Mouse (Mus musculus) lung, embryonic 14.5 days (tissue): ENCODE measurements at regions not wholly inside any gene's neighbourhood (a gene's known extent, or its start where the extent isn't known, plus 50 kb on each side); places are given as distances from the start of the nearest gene placed in this dataset.
"Not testable (repeated sequence)": the region's sequence is repeated elsewhere in the genome, so short reads cannot be mapped to it uniquely, and the experiment has no call there.

ENCODE experiments used
- ATAC-seq: fragments of 200-750 bp; cut with Nextera tagmentation; 2 replicates; pipeline ENCODE4 v1.8.0; 2017; ENCODE audit warnings: mild to moderate bottlenecking, moderate TSS enrichment, moderate library complexity; ENCODE audit not compliant: insufficient read depth
- DNase-seq: peaks from one replicate; pipeline ENCODE4 v3.0.0-alpha.2; 2015
- H3K27ac ChIP-seq: fragments of 300-500 bp; sonication (generic); 2 replicates; pipeline ENCODE4 v1.5.1; 2014; ENCODE audit warnings: low read depth, mild to moderate bottlenecking, moderate library complexity
- H3K27me3 ChIP-seq: fragments of 300-500 bp; sonication (generic); 2 replicates; pipeline ENCODE4 v1.6.1; 2014; ENCODE audit warnings: low read length, control low read depth; ENCODE audit not compliant: insufficient read depth
- H3K36me3 ChIP-seq: fragments of 300-500 bp; sonication (generic); 2 replicates; pipeline ENCODE4 v1.6.1; 2014; ENCODE audit warnings: control low read depth; ENCODE audit not compliant: insufficient read depth
- H3K4me1 ChIP-seq: fragments of 300-500 bp; sonication (generic); 2 replicates; pipeline ENCODE4 v1.6.1; 2014; ENCODE audit warnings: antibody characterized with exemption, control low read depth; ENCODE audit not compliant: insufficient read depth
- H3K4me2 ChIP-seq: fragments of 300-500 bp; sonication (generic); 2 replicates; pipeline ENCODE4 v1.6.1; 2014; ENCODE audit warnings: mild to moderate bottlenecking
- H3K4me3 ChIP-seq: fragments of 300-500 bp; sonication (generic); 2 replicates; pipeline ENCODE4 v1.5.1; 2014; ENCODE audit warnings: low read depth, low read length
- H3K9ac ChIP-seq: fragments of 300-500 bp; sonication (generic); 2 replicates; pipeline ENCODE4 v1.6.1; 2014
- H3K9me3 ChIP-seq: fragments of 300-500 bp; sonication (generic); 2 replicates; pipeline ENCODE4 v1.6.1; 2016; ENCODE audit warnings: low read depth, low read length, control low read depth
- CTCF ChIP-seq: IDR thresholded peaks from 2 replicates; pipeline ENCODE4 v1.5.1; 2016; ENCODE audit warnings: antibody characterized with exemption, low read depth
- WGBS: fragments of 180-500 bp; shearing (Covaris S2); extraction: QIAGEN DNeasy Blood & Tissue Kit; methylation state at CpG from one replicate; pipeline ENCODE4 v1.1.7; 2014; 5-methylcytosine and 5-hydroxymethylcytosine counted together

GRCm38 (mm10) chr4:81597390-81597789 lies 154.8 kb upstream of the Mpdz start:
- 72% methylated on average over 4 of the region's 4 CpGs for WGBS
- ATAC-seq (no peak), DNase-seq (no peak)
- Histone ChIP-seq H3K27ac (no peak overlapping the region), H3K36me3 (no peaks in the 10 kb centered on the region), H3K4me2 (no peak overlapping the region), H3K4me1 (0 out of 2 replicates have a peak, but pooled peaks cover 3% of the 10 kb centered on the region), H3K9ac (no peak overlapping the region), H3K27me3 (no peaks in the 10 kb centered on the region), H3K4me3 (no peak overlapping the region), H3K9me3 (no peaks in the 10 kb centered on the region)
- no peak for TF ChIP-seq CTCF

GRCm38 (mm10) chr4:81593431-81593830 lies 150.8 kb upstream of the Mpdz start:
- H3K27ac ChIP-seq, H3K36me3 ChIP-seq, H3K4me2 ChIP-seq, ATAC-seq, H3K9me3 ChIP-seq, H3K9ac ChIP-seq, DNase-seq, H3K27me3 ChIP-seq, H3K4me1 ChIP-seq, H3K4me3 ChIP-seq: not testable (repeated sequence)
- 77% methylated on average over 3 of the region's 3 CpGs for WGBS

DNA sequence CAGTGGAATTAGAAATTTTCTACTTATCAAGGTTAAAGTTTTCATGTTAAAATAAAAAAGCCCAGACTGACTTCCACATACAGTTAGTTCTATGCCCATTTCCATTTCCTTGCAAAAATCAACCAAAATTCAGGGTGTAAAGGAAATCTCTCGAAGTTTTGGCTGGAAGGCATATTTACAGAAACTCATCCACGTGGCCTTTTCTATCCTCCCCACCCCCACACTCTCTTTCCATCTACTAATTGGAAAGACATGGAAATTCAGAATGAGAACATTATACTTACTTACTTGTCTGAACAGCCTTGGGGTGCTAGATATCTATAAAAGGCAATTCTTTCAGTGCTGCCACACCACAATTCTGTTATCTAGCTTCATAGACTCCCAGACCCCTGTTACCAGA lies 139.9 kb upstream of the Mpdz start:
- 42% methylated on average over 2 of the region's 2 CpGs for whole genome bisulfite sequencing
- no peak overlapping the region for H3K4me2 ChIP-seq
- TF ChIP-seq CTCF = no peak
- DNase-seq (peak; percentile 42), ATAC-seq (no peak)
- no peaks in the 10 kb centered on the region for H3K36me3 ChIP-seq
- peak overlapping the region; percentile 51; the same call in 1 of the 2 replicates for H3K27ac ChIP-seq
- H3K27me3 ChIP-seq = no peaks in the 10 kb centered on the region
- peaks cover 17% of the 10 kb centered on the region; the same call in 1 of the 2 replicates for H3K4me1 ChIP-seq
- no peak overlapping the region for H3K9ac ChIP-seq
- H3K9me3 ChIP-seq = no peaks in the 10 kb centered on the region
- H3K4me3 ChIP-seq = no peak overlapping the region

- H3K4me3 ChIP-seq = no peak overlapping the region
- no peaks in the 10 kb centered on the region for H3K9me3 ChIP-seq
- no peak overlapping the region for H3K4me2 ChIP-seq
- H3K27me3 ChIP-seq = no peaks in the 10 kb centered on the region
- H3K9ac ChIP-seq = no peak overlapping the region
- 46% methylated on average over 8 of the region's 8 CpGs for WGBS
- no peak for TF ChIP-seq CTCF
- H3K4me1 ChIP-seq = peaks cover 17% of the 10 kb centered on the region; the same call in 1 of the 2 replicates
- DNase-seq = no peak
- no peak overlapping the region; the same call in 1 of the 2 replicates for H3K27ac ChIP-seq
- ATAC-seq = no peak
- H3K36me3 ChIP-seq = no peaks in the 10 kb centered on the region
Observed at GRCm38 (mm10) chr4:81580553-81580952, 137.9 kb upstream of the Mpdz start.

DNA sequence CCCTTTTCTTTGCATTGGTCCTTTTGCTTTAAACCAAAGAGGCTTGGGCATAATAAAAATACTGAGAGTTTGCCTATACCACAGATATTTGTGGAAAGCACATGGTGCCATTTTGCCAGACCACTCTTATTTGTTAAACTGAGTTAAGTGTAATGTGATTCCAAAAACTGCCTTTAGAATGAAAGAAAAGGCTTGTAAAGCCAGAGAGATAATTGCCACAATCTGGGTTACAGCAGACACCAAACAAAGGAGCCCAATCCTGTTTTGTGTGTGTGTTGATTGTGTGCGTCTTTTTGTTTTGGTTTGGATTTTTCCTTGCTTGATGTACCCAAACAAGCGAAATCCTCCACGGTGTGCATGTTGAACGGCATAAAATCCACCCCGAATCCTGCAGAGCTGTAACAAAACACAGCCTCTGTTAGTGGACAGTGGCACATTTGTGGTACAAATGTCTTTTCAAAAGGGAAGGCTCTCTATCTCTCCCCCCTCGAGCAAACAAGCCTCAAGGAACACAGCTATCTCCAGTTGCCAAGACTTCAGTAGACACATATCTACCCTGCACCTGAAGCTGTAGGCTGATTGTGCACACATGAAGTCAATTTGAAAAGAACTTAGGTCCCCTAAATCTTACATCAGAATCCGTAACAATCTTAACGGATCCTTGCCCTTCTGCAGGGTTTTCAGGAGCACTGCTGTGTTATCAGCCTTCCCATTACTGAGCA lies 136.9 kb upstream of the Mpdz start:
- Histone ChIP-seq H3K9ac (no peak overlapping the region), H3K27ac (no peak overlapping the region), H3K4me1 (peaks cover 17% of the 10 kb centered on the region; the same call in 1 of the 2 replicates), H3K27me3 (no peaks in the 10 kb centered on the region), H3K9me3 (no peaks in the 10 kb centered on the region), H3K4me2 (no peak overlapping the region), H3K4me3 (no peak overlapping the region), H3K36me3 (no peaks in the 10 kb centered on the region)
- 66% methylated on average over 8 of the region's 8 CpGs for WGBS
- ATAC-seq (no peak), DNase-seq (no peak)
- TF ChIP-seq CTCF = no peak

DNA sequence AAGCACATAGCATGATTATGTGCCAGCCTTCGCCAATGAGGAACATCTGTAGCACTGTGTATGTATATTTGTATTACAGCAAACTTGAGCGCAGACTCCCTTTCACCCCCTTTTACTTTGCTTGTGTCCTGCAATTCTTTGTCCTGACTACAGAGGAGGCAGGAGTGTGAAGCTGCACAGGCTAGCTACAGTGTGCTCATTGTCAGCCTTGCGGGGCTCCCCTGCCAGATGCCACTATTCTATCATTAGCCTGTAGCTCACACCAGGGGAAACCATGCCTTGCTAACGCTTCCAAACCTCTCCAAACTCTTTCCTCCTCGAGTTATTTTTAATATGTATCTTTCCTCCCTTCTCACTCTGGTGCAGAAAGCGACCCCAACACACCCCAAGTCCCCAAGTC lies 136.4 kb upstream of the Mpdz start:
- H3K9ac ChIP-seq = no peak overlapping the region
- no peaks in the 10 kb centered on the region for H3K36me3 ChIP-seq
- no peaks in the 10 kb centered on the region for H3K27me3 ChIP-seq
- H3K4me3 ChIP-seq = no peak overlapping the region
- TF ChIP-seq CTCF = peak; percentile 35
- H3K27ac ChIP-seq = no peak overlapping the region; the same call in 1 of the 2 replicates
- no peak overlapping the region for H3K4me2 ChIP-seq
- DNase-seq (no peak), ATAC-seq (no peak)
- WGBS = 44% methylated on average over 6 of the region's 6 CpGs
- peaks cover 17% of the 10 kb centered on the region; the same call in 1 of the 2 replicates for H3K4me1 ChIP-seq
- no peaks in the 10 kb centered on the region for H3K9me3 ChIP-seq

DNA sequence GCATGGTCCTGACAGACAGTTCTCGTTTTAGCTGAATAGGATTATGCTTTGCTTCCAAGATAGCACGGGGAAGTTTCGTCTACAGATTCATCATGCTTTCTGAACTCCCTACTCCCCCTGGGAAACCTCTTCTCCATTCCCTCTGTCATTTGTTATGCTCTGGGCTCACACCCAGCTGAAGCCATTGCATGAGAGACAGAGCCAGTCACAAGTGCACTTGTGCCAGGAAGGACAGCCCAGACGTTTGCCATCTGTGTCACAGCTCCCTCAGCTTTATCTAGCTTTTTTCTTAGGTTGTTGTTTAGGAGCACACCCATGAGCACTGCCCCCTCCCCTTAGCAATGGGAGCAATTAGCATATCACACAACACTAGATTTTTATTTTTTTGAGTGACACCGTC lies 131.2 kb upstream of the Mpdz start:
- Histone ChIP-seq H3K4me1 (peaks cover 4% of the 10 kb centered on the region; the same call in 1 of the 2 replicates), H3K36me3 (no peaks in the 10 kb centered on the region), H3K27ac (no peak overlapping the region), H3K4me3 (no peak overlapping the region), H3K9me3 (no peaks in the 10 kb centered on the region), H3K9ac (no peak overlapping the region), H3K4me2 (no peak overlapping the region), H3K27me3 (no peaks in the 10 kb centered on the region)
- peak; percentile 70; the same call in 1 of the 2 replicates for ATAC-seq
- no peak for TF ChIP-seq CTCF
- DNase-seq = peak; percentile 68
- 43% methylated on average over 5 of the region's 5 CpGs for WGBS
